8 mouse cellular contexts compared by ENCODE assay signal in the genomic region with DNA sequence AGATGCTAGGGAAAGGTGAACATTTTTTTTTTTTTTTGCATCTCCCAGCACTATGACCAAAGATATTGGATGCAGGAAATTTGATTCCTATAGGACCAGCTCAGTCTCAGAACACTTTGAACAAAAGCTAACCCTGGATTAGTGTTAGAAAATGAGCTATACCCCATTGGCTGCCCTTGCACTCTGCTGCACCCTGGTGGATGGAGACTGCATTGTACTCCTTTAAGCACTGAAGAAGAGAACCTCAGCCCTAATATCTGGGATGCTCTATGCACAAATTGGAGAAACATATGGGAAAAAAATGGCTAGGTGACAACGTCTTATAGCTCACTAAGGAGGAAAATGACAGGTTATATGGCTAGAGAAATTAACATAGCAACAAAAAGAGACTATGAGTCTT.
DNase-seq lines count a peak whose midpoint lies in the region; ATAC-seq and TF ChIP-seq lines count a peak whose summit lies in the region.
"Had no signal": no experiment of that assay in that cellular context is flagged by ENCODE, and none has a peak within 500 bp of the region (broad histone marks: within the 10 kb centered on the region; RNA-seq: fewer than 3 reads in every experiment).

No protein-coding gene starts in this region.

- H3K36me3 ChIP-seq in kidney, adult 2 months (ENCODE audit: control insufficient read depth, insufficient read depth, low read length): no peaks in the 10 kb centered on the region
- H3K36me3 ChIP-seq in kidney, embryonic 16.5 days (ENCODE audit: insufficient read depth, low read length): no peaks in the 10 kb centered on the region
- H3K36me3 ChIP-seq: liver, embryonic 15.5 days had no signal

- H3K9ac ChIP-seq in kidney, embryonic 16.5 days (replicated peaks; ENCODE audit: low read length): no peak overlapping the region
- H3K9ac ChIP-seq: liver, embryonic 15.5 days had no signal

- no peak overlapping the region for H3K4me2 ChIP-seq in kidney, embryonic 16.5 days (replicated peaks; ENCODE audit: low read depth, low read length)
- H3K4me2 ChIP-seq: liver, embryonic 15.5 days had no signal

- peak; percentile 55 for TF ChIP-seq CTCF in kidney, adult 2 months (conservative IDR thresholded peaks at IDR 0.05; ENCODE audit: insufficient read depth, insufficient read length, low read depth, low read length)

- no peak for TF ChIP-seq POLR2A in kidney, adult 2 months (IDR thresholded peaks at IDR 0.05; ENCODE audit: low read depth, low read length)

- 27% methylated on average over 1 of the region's 1 CpGs for WGBS in kidney, adult 2 months
- 41% methylated on average over 1 of the region's 1 CpGs for WGBS in kidney, embryonic 16.5 days

- no peak for ATAC-seq in kidney, embryonic 16.5 days (ENCODE audit: low FRiP score, low TSS enrichment)

- no peaks in the 10 kb centered on the region for H3K4me1 ChIP-seq in kidney, adult 2 months (ENCODE audit: control insufficient read depth, insufficient read depth, low read length)
- no peaks in the 10 kb centered on the region for H3K4me1 ChIP-seq in kidney, embryonic 16.5 days (ENCODE audit: insufficient read depth, low read length)
- H3K4me1 ChIP-seq: liver, embryonic 15.5 days had no signal

- H3K4me3 ChIP-seq in kidney, adult 2 months (ENCODE audit: insufficient read depth, low read depth, low read length): no peak overlapping the region
- no peak overlapping the region for H3K4me3 ChIP-seq in kidney, embryonic 16.5 days (ENCODE audit: low read length)
- H3K4me3 ChIP-seq: liver, embryonic 15.5 days had no signal

- no peaks in the 10 kb centered on the region for H3K9me3 ChIP-seq in kidney, embryonic 16.5 days (ENCODE audit: low read length)
- H3K9me3 ChIP-seq: liver, embryonic 15.5 days had no signal

- peak; percentile 4 for DNase-seq in kidney, adult 2 months
- peak; percentile 23 for DNase-seq in ES-CJ7 (ENCODE audit: low read depth, low spot score)
- DNase-seq in adrenal gland, adult 18-20 months (ENCODE audit: low spot score in 2 of 2): peak; percentile 24 to 26
- DNase-seq in kidney, postnatal 25 days: peak; percentile 35 to 43
- no peak for DNase-seq in right cerebral cortex, postnatal 10 days (ENCODE audit: low spot score in 2 of 2)
- DNase-seq in Muller cell, postnatal 12 days (ENCODE audit: inconsistent ontology term): no peak

- H3K27me3 ChIP-seq in kidney, adult 2 months (replicated peaks; ENCODE audit: control insufficient read depth, insufficient read depth, low read length): no peaks in the 10 kb centered on the region
- no peaks in the 10 kb centered on the region for H3K27me3 ChIP-seq in kidney, embryonic 16.5 days (ENCODE audit: insufficient read depth, low read length)
- H3K27me3 ChIP-seq: liver, embryonic 15.5 days had no signal

- no peak overlapping the region for H3K27ac ChIP-seq in kidney, adult 2 months (ENCODE audit: insufficient read depth, low read depth, low read length)
- H3K27ac ChIP-seq in kidney, embryonic 16.5 days (ENCODE audit: low read length): no peak overlapping the region
- H3K27ac ChIP-seq: liver, embryonic 15.5 days had no signal

Comparison
In these comparisons a context has a peak if more than half of its experiments do, and no peak if none do; other contexts are left out.
1. DNase-seq: peak in kidney, adult 2 months (single experiment), ES-CJ7 (single experiment), adrenal gland, adult 18-20 months (2 of 2) and kidney, postnatal 25 days (2 of 2); none in right cerebral cortex, postnatal 10 days (0 of 2) and Muller cell, postnatal 12 days (single experiment).